Mouse (Mus musculus) thymus, adult 2 months (tissue): ENCODE measurements around the gene Tspan17.

Experiments
- CTCF ChIP-seq: fragments of 200-500 bp; IDR thresholded peaks from 2 replicates; pipeline ENCODE4 v1.5.1; 2012; ENCODE audit warnings: mild to moderate bottlenecking, control low read depth, low read length, moderate library complexity, borderline replicate concordance; ENCODE audit not compliant: control insufficient read depth, poor library complexity, insufficient read depth; ENCODE audit errors: extremely low read depth
- POLR2A ChIP-seq: fragments of 200-500 bp; IDR thresholded peaks from 2 replicates; pipeline ENCODE4 v1.6.1; 2012; ENCODE audit warnings: mild to moderate bottlenecking, low read length, control low read depth, moderate library complexity; ENCODE audit not compliant: control insufficient read depth, poor library complexity, insufficient read depth; ENCODE audit errors: extremely low read depth

DNA sequence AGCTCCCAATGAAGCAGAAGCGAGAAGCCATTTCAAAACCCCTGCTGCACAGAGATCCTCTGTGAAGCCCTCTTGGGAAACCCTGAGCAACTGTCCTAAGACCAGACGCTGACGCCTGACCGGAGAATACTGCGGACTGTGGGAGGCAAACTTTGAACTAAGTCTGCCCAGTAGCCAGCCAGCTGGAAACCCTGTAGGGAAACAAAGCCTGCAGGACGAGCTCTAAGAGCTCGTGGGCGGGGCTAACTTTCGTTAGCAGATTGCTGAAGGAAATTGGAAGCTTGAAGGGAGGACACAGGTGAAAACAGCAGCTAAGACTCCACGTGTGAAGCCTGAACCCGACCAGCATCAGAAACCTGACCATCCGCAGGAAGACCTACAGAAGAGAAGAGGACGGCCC, 40.3 kb downstream of the Tspan17 start:
- TF ChIP-seq CTCF (no peak), POLR2A (no peak)
